Mouse (Mus musculus): ENCODE measurements around the gene Aqp9. TPM values are rescaled to one million over a fixed set of nuclear protein-coding genes. Genes with fewer than 3 reads are reported as not detected.

Aqp9 gene
- total and polyA plus RNA-seq, 2 experiments from 2014 or later: 0.48 to 2.3 TPM

GRCm38 (mm10) chr9:71120924-71121323 lies 47.6 kb downstream of the Aqp9 start:
- H3K4me1 ChIP-seq (ENCODE audit: insufficient read depth): no peaks in the 10 kb centered on the region
- WGBS: 85% methylated on average over 9 of the region's 9 CpGs
- no peak overlapping the region for H3K4me3 ChIP-seq (ENCODE audit: low read depth, low read length)
- ATAC-seq (no peak), DNase-seq (no peak)
- no peaks in the 10 kb centered on the region for H3K36me3 ChIP-seq (ENCODE audit: insufficient read depth)
- no peak overlapping the region for H3K4me2 ChIP-seq (ENCODE audit: low read depth)
- H3K27ac ChIP-seq (ENCODE audit: low read depth, low read length): no peak overlapping the region
- no peak overlapping the region for H3K9ac ChIP-seq
- H3K9me3 ChIP-seq (ENCODE audit: low read length): no peaks in the 10 kb centered on the region
- H3K27me3 ChIP-seq (ENCODE audit: insufficient read depth, low read length): no peaks in the 10 kb centered on the region
- TF ChIP-seq CTCF (IDR thresholded peaks at IDR 0.05; ENCODE audit: low read depth): no peak

GRCm38 (mm10) chr9:71113166-71113565 lies 55.3 kb downstream of the Aqp9 start:
- no peak for TF ChIP-seq CTCF (IDR thresholded peaks at IDR 0.05; ENCODE audit: low read depth)

GRCm38 (mm10) chr9:71103521-71103920 lies 65.0 kb downstream of the Aqp9 start:
- Histone ChIP-seq H3K9me3 (ENCODE audit: low read length) (no peaks in the 10 kb centered on the region), H3K27me3 (ENCODE audit: insufficient read depth, low read length) (no peaks in the 10 kb centered on the region), H3K4me3 (ENCODE audit: low read depth, low read length) (no peak overlapping the region), H3K27ac (ENCODE audit: low read depth, low read length) (no peak overlapping the region), H3K4me2 (ENCODE audit: low read depth) (no peak overlapping the region), H3K9ac (no peak overlapping the region), H3K4me1 (ENCODE audit: insufficient read depth) (no peaks in the 10 kb centered on the region), H3K36me3 (ENCODE audit: insufficient read depth) (no peaks in the 10 kb centered on the region)
- DNase-seq (no peak), ATAC-seq (peak; percentile 53)
- WGBS: 85% methylated on average over 5 of the region's 5 CpGs
- no peak for TF ChIP-seq CTCF (IDR thresholded peaks at IDR 0.05; ENCODE audit: low read depth)

More at GRCm38 (mm10) chr9:71113166-71113565, 55.3 kb downstream of the Aqp9 start:
- WGBS: 61% methylated on average over 6 of the region's 6 CpGs
- no peak overlapping the region for H3K4me2 ChIP-seq (ENCODE audit: low read depth)
- H3K9me3 ChIP-seq (ENCODE audit: low read length): no peaks in the 10 kb centered on the region
- no peaks in the 10 kb centered on the region for H3K4me1 ChIP-seq (ENCODE audit: insufficient read depth)
- H3K36me3 ChIP-seq (ENCODE audit: insufficient read depth): no peaks in the 10 kb centered on the region
- ATAC-seq: no peak
- no peak overlapping the region for H3K9ac ChIP-seq
- H3K4me3 ChIP-seq (ENCODE audit: low read depth, low read length): no peak overlapping the region
- no peaks in the 10 kb centered on the region for H3K27me3 ChIP-seq (ENCODE audit: insufficient read depth, low read length)
- H3K27ac ChIP-seq (ENCODE audit: low read depth, low read length): no peak overlapping the region
- no peak for DNase-seq

GRCm38 (mm10) chr9:71094066-71094465 lies 74.4 kb downstream of the Aqp9 start:
- no peak overlapping the region for H3K4me3 ChIP-seq (ENCODE audit: low read depth, low read length)
- no peak overlapping the region for H3K9ac ChIP-seq
- H3K9me3 ChIP-seq (ENCODE audit: low read length): no peaks in the 10 kb centered on the region
- TF ChIP-seq CTCF (IDR thresholded peaks at IDR 0.05; ENCODE audit: low read depth): no peak
- 90% methylated on average over 6 of the region's 6 CpGs for WGBS
- DNase-seq: no peak
- ATAC-seq: no peak
- H3K27ac ChIP-seq (ENCODE audit: low read depth, low read length): no peak overlapping the region
- no peaks in the 10 kb centered on the region for H3K36me3 ChIP-seq (ENCODE audit: insufficient read depth)
- H3K27me3 ChIP-seq (ENCODE audit: insufficient read depth, low read length): no peaks in the 10 kb centered on the region
- H3K4me2 ChIP-seq (ENCODE audit: low read depth): no peak overlapping the region
- H3K4me1 ChIP-seq (ENCODE audit: insufficient read depth): no peaks in the 10 kb centered on the region

DNA sequence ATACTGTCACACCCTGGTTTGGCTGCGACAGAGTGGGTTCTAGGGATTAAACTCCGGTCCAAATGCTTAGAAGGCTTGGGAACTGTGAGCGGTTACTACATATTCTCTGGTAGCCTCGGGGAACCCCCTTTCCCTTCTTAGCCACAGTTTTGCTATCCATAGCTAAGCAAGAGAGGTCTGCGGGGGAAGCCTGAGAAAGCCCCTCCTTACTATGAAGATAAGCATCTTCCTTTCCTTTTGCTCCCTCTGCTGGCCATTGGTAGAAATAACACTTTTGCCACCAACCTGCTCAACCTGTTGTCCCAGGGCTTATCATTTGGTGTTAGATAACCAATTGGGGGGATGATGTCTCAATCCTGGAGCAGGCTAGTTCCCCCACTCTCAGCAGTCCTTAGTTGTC lies 76.4 kb downstream of the Aqp9 start:
- Histone ChIP-seq H3K9ac (no peak overlapping the region), H3K4me2 (ENCODE audit: low read depth) (no peak overlapping the region), H3K4me3 (ENCODE audit: low read depth, low read length) (no peak overlapping the region), H3K4me1 (ENCODE audit: insufficient read depth) (no peaks in the 10 kb centered on the region), H3K27ac (ENCODE audit: low read depth, low read length) (no peak overlapping the region), H3K9me3 (ENCODE audit: low read length) (no peaks in the 10 kb centered on the region), H3K27me3 (ENCODE audit: insufficient read depth, low read length) (no peaks in the 10 kb centered on the region), H3K36me3 (ENCODE audit: insufficient read depth) (no peaks in the 10 kb centered on the region)
- TF ChIP-seq CTCF (IDR thresholded peaks at IDR 0.05; ENCODE audit: low read depth): peak; percentile 85
- ATAC-seq: peak; percentile 70
- peak; percentile 87 for DNase-seq
- 65% methylated on average over 5 of the region's 5 CpGs for WGBS

DNA sequence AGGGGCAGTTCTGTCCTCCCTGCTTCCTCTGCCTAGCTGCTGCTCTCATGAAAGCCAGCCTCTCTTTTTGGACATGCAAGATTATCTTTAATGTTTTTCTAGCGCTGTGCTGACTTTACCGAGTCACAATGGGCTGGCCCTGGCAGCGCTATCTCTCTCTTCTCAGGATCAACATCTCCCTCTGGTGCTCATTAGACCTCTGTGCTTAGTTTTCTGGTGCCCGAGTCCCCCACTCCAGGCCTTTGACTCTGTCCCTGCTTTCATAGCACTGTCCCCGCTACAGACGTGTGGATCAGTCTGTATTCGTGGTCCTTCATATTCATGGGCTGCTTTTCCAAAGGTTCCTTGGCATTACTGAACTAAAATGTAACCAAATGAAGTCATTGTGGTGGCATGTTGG lies 89.3 kb downstream of the Aqp9 start:
- Histone ChIP-seq H3K4me2 (ENCODE audit: low read depth) (no peak overlapping the region), H3K4me3 (ENCODE audit: low read depth, low read length) (no peak overlapping the region), H3K36me3 (ENCODE audit: insufficient read depth) (no peaks in the 10 kb centered on the region), H3K27me3 (ENCODE audit: insufficient read depth, low read length) (no peaks in the 10 kb centered on the region), H3K4me1 (ENCODE audit: insufficient read depth) (no peaks in the 10 kb centered on the region), H3K9ac (no peak overlapping the region), H3K9me3 (ENCODE audit: low read length) (no peaks in the 10 kb centered on the region), H3K27ac (ENCODE audit: low read depth, low read length) (no peak overlapping the region)
- DNase-seq (no peak), ATAC-seq (no peak)
- 56% methylated on average over 7 of the region's 7 CpGs for WGBS
- peak; percentile 13; the same call in 1 of the 2 replicates for TF ChIP-seq CTCF (IDR thresholded peaks at IDR 0.05; ENCODE audit: low read depth)

DNA sequence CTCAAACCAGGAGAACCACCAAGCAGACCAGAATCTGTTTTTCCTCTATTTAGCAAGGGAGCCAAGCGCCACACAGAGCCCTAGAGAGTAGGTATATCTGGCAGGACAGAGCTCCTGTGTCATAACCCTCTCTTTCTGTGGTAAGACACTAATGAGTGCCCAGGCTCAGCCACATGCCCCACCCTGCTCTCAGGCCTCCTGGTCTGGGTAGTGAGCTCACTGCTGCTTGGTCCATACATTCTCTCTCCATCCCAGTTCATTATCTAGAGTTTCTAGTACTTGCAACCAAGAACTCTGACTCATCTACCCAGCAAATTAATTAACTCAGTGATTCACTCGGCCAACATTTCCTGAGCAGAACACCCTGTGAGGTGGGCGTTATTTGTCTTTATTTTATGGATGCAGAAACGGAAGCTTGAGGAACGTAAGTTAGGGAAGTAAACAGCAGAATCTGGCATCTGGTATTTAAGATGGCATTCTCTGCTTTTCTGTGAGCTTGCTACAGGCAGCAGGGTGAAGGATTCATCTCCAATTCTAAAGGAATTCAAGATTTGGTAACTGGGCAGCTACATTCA lies 91.1 kb downstream of the Aqp9 start:
- Histone ChIP-seq H3K4me1 (ENCODE audit: insufficient read depth) (no peaks in the 10 kb centered on the region), H3K4me3 (ENCODE audit: low read depth, low read length) (no peak overlapping the region), H3K9me3 (ENCODE audit: low read length) (no peaks in the 10 kb centered on the region), H3K27ac (ENCODE audit: low read depth, low read length) (no peak overlapping the region), H3K4me2 (ENCODE audit: low read depth) (no peak overlapping the region), H3K9ac (no peak overlapping the region), H3K27me3 (ENCODE audit: insufficient read depth, low read length) (no peaks in the 10 kb centered on the region), H3K36me3 (ENCODE audit: insufficient read depth) (no peaks in the 10 kb centered on the region)
- 78% methylated on average over 5 of the region's 5 CpGs for WGBS
- ATAC-seq (no peak), DNase-seq (no peak)
- TF ChIP-seq CTCF (IDR thresholded peaks at IDR 0.05; ENCODE audit: low read depth): no peak
